9 mouse cellular contexts compared by ENCODE assay signal in the genomic region with DNA sequence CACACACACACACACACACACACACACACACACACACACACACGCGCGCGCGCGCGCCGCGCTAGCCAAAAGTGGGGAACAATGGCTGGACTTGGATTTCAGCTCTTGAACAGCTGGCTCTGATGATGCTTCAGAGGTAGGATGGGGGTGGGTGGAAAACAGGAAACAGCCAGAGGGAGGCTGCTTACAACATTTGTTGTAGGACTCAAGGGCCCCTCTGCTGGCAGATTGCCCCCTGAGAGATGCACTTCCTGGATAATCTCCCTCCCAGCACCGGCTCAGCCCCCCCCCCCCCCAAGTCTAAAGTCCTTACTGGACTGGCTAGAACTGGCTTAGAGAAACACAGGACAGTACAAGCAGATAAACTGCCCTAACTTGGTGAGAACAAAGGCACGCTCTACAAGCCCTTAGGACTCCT. TPM values are rescaled to one million over a fixed set of nuclear protein-coding genes. Genes with fewer than 3 reads are reported as not detected.
A peak's percentile ranks its signal among the peaks of the same experiment; 100 is the strongest.
DNase-seq lines count a peak whose midpoint lies in the region; ATAC-seq lines count a peak whose summit lies in the region.
"Had no signal": no experiment of that assay in that cellular context is flagged by ENCODE, and none has a peak within 500 bp of the region (broad histone marks: within the 10 kb centered on the region; RNA-seq: fewer than 3 reads in every experiment).

No protein-coding gene starts in this region.

- no peak for DNase-seq in forebrain, embryonic 10.5 days (ENCODE audit: extremely low spot score, low spot score)
- peak; percentile 27 for DNase-seq in hindbrain, embryonic 10.5 days (ENCODE audit: low spot score)
- no peak for DNase-seq in spleen, adult 18-20 months
- no peak for DNase-seq in left cerebral cortex, adult 9 months (ENCODE audit: low spot score in 2 of 2)
- no peak for DNase-seq in urinary bladder, adult 2 months (ENCODE audit: low spot score)

- peak overlapping the region; percentile 56 for H3K27ac ChIP-seq in forebrain, embryonic 10.5 days
- no peak overlapping the region for H3K27ac ChIP-seq in forebrain, embryonic 16.5 days (ENCODE audit: low read length)
- peak overlapping the region; percentile 75 for H3K27ac ChIP-seq in embryonic facial prominence, embryonic 12.5 days
- H3K27ac ChIP-seq in hindbrain, embryonic 10.5 days, result peak overlapping the region; percentile 66
- peak overlapping the region; percentile 66 for H3K27ac ChIP-seq in limb, embryonic 12.5 days

- H3K4me2 ChIP-seq in forebrain, embryonic 16.5 days (ENCODE audit: low read length), result no peak overlapping the region
- peak overlapping the region; percentile 23 for H3K4me2 ChIP-seq in embryonic facial prominence, embryonic 12.5 days (replicated peaks)
- H3K4me2 ChIP-seq in limb, embryonic 12.5 days, result no peak overlapping the region

- no peak overlapping the region for H3K4me3 ChIP-seq in forebrain, embryonic 10.5 days
- H3K4me3 ChIP-seq in forebrain, embryonic 16.5 days (replicated peaks; ENCODE audit: low read length), result no peak overlapping the region
- peak overlapping the region; percentile 6; the same call in 1 of the 2 replicates for H3K4me3 ChIP-seq in embryonic facial prominence, embryonic 12.5 days
- no peak overlapping the region for H3K4me3 ChIP-seq in hindbrain, embryonic 10.5 days
- H3K4me3 ChIP-seq in limb, embryonic 12.5 days (replicated peaks), result no peak overlapping the region
- H3K4me3 ChIP-seq: erythroblast, embryonic 14.5 days had no signal

- peaks cover 23% of the 10 kb centered on the region for H3K4me1 ChIP-seq in forebrain, embryonic 10.5 days
- peaks cover 7% of the 10 kb centered on the region for H3K4me1 ChIP-seq in forebrain, embryonic 16.5 days (replicated peaks; ENCODE audit: control insufficient read depth, insufficient read depth, low read length)
- H3K4me1 ChIP-seq in embryonic facial prominence, embryonic 12.5 days, result peaks cover 19% of the 10 kb centered on the region
- H3K4me1 ChIP-seq in hindbrain, embryonic 10.5 days (replicated peaks), result peaks cover 36% of the 10 kb centered on the region
- H3K4me1 ChIP-seq in limb, embryonic 12.5 days (replicated peaks), result peaks cover 20% of the 10 kb centered on the region

- no peaks in the 10 kb centered on the region for H3K27me3 ChIP-seq in forebrain, embryonic 10.5 days (ENCODE audit: poor library complexity, severe bottlenecking)
- peaks cover 8% of the 10 kb centered on the region; the same call in 1 of the 2 replicates for H3K27me3 ChIP-seq in forebrain, embryonic 16.5 days (replicated peaks; ENCODE audit: control insufficient read depth, insufficient read depth, low read length)
- H3K27me3 ChIP-seq in embryonic facial prominence, embryonic 12.5 days, result no peaks in the 10 kb centered on the region; the same call in 1 of the 2 replicates
- H3K27me3 ChIP-seq in hindbrain, embryonic 10.5 days (ENCODE audit: insufficient read depth, poor library complexity, severe bottlenecking), result peaks cover 7% of the 10 kb centered on the region; the same call in 1 of the 2 replicates
- peaks cover 5% of the 10 kb centered on the region for H3K27me3 ChIP-seq in limb, embryonic 12.5 days

- no peaks in the 10 kb centered on the region for H3K9me3 ChIP-seq in forebrain, embryonic 10.5 days
- no peaks in the 10 kb centered on the region for H3K9me3 ChIP-seq in forebrain, embryonic 16.5 days (ENCODE audit: control insufficient read depth, low read length)
- no peaks in the 10 kb centered on the region for H3K9me3 ChIP-seq in embryonic facial prominence, embryonic 12.5 days
- no peaks in the 10 kb centered on the region for H3K9me3 ChIP-seq in hindbrain, embryonic 10.5 days
- no peaks in the 10 kb centered on the region for H3K9me3 ChIP-seq in limb, embryonic 12.5 days

- no peak overlapping the region for H3K9ac ChIP-seq in forebrain, embryonic 16.5 days (replicated peaks; ENCODE audit: low read depth, low read length)
- H3K9ac ChIP-seq in embryonic facial prominence, embryonic 12.5 days, result no peak overlapping the region
- H3K9ac ChIP-seq in limb, embryonic 12.5 days (replicated peaks), result 0 out of 2 replicates have a peak overlapping the region, but pooled peaks have one; percentile 18

- no peak for ATAC-seq in forebrain, embryonic 16.5 days
- peak; percentile 52; the same call in 1 of the 2 replicates for ATAC-seq in embryonic facial prominence, embryonic 12.5 days (ENCODE audit: insufficient number of reproducible peaks, insufficient read depth, low FRiP score, low TSS enrichment)
- ATAC-seq in limb, embryonic 12.5 days (ENCODE audit: insufficient number of reproducible peaks, insufficient read depth, low FRiP score, low TSS enrichment, low read depth), result no peak

- 56% methylated on average over 11 of the region's 11 CpGs for WGBS in forebrain, embryonic 10.5 days
- WGBS in forebrain, embryonic 16.5 days, result 49% methylated on average over 11 of the region's 11 CpGs
- 37% methylated on average over 11 of the region's 11 CpGs for WGBS in embryonic facial prominence, embryonic 12.5 days
- 68% methylated on average over 11 of the region's 11 CpGs for WGBS in hindbrain, embryonic 10.5 days
- WGBS in limb, embryonic 12.5 days, result 50% methylated on average over 11 of the region's 11 CpGs

- H3K36me3 ChIP-seq in forebrain, embryonic 10.5 days (replicated peaks), result no peaks in the 10 kb centered on the region
- H3K36me3 ChIP-seq in forebrain, embryonic 16.5 days (ENCODE audit: control insufficient read depth, insufficient read depth), result no peaks in the 10 kb centered on the region
- H3K36me3 ChIP-seq in embryonic facial prominence, embryonic 12.5 days, result no peaks in the 10 kb centered on the region
- H3K36me3 ChIP-seq in hindbrain, embryonic 10.5 days, result no peaks in the 10 kb centered on the region
- no peaks in the 10 kb centered on the region for H3K36me3 ChIP-seq in limb, embryonic 12.5 days

RNA-seq across cellular contexts. Expression of gene Tjap1, which starts 4.9 kb away (rescaled TPM):
- 60.0 and 62.6 TPM in 2 replicates for polyA plus RNA-seq in forebrain, embryonic 10.5 days (2016; fragmentation: Nextera tagmentation; extraction: Ambion mirVana)
- 31.4 and 35.5 TPM in 2 replicates for polyA plus RNA-seq in forebrain, embryonic 16.5 days (2015; fragmentation: Nextera tagmentation; extraction: Ambion mirVana)
- polyA plus RNA-seq in embryonic facial prominence, embryonic 12.5 days (2016; fragmentation: Nextera tagmentation; extraction: Ambion mirVana), result 64.0 and 66.4 TPM in 2 replicates
- polyA plus RNA-seq in hindbrain, embryonic 10.5 days (2016; fragmentation: Nextera tagmentation; extraction: Ambion mirVana), result 60.1 and 67.3 TPM in 2 replicates
- 59.9 and 62.8 TPM in 2 replicates for polyA plus RNA-seq in limb, embryonic 12.5 days (2016; fragmentation: Nextera tagmentation; extraction: Ambion mirVana)
- polyA plus RNA-seq in urinary bladder, adult 2 months (2012; rRNA removed), result 37.6 and 41.0 TPM in 2 replicates

RNA-seq across cellular contexts. Expression of gene Dlk2, which starts 9.5 kb away (rescaled TPM):
- 1.2 TPM in 2 replicates for polyA plus RNA-seq in forebrain, embryonic 10.5 days (2016; fragmentation: Nextera tagmentation; extraction: Ambion mirVana)
- polyA plus RNA-seq in forebrain, embryonic 16.5 days (2015; fragmentation: Nextera tagmentation; extraction: Ambion mirVana), result 8.6 and 13.0 TPM in 2 replicates
- polyA plus RNA-seq in embryonic facial prominence, embryonic 12.5 days (2016; fragmentation: Nextera tagmentation; extraction: Ambion mirVana), result 4.5 and 5.5 TPM in 2 replicates
- polyA plus RNA-seq in hindbrain, embryonic 10.5 days (2016; fragmentation: Nextera tagmentation; extraction: Ambion mirVana), result 1.4 and 1.5 TPM in 2 replicates
- 3.8 and 4.8 TPM in 2 replicates for polyA plus RNA-seq in limb, embryonic 12.5 days (2016; fragmentation: Nextera tagmentation; extraction: Ambion mirVana)
- polyA plus RNA-seq in urinary bladder, adult 2 months (2012; rRNA removed), result 19.8 and 27.6 TPM in 2 replicates
- polyA plus RNA-seq: erythroblast, embryonic 14.5 days had no signal

RNA-seq across cellular contexts. Expression of gene Lrrc73, which starts 34.4 kb away (rescaled TPM):
- 0.81 and 1.0 TPM in 2 replicates for polyA plus RNA-seq in forebrain, embryonic 10.5 days (2016; fragmentation: Nextera tagmentation; extraction: Ambion mirVana)
- polyA plus RNA-seq in forebrain, embryonic 16.5 days (2015; fragmentation: Nextera tagmentation; extraction: Ambion mirVana), result 9.6 and 12.6 TPM in 2 replicates
- polyA plus RNA-seq in embryonic facial prominence, embryonic 12.5 days (2016; fragmentation: Nextera tagmentation; extraction: Ambion mirVana), result 1.2 and 1.4 TPM in 2 replicates
- polyA plus RNA-seq in hindbrain, embryonic 10.5 days (2016; fragmentation: Nextera tagmentation; extraction: Ambion mirVana), result 2.0 and 3.8 TPM in 2 replicates
- 0.60 and 0.65 TPM in 2 replicates for polyA plus RNA-seq in limb, embryonic 12.5 days (2016; fragmentation: Nextera tagmentation; extraction: Ambion mirVana)
- polyA plus RNA-seq in urinary bladder, adult 2 months (2012; rRNA removed), result 1.6 and 1.9 TPM in 2 replicates

RNA-seq across cellular contexts. Expression of gene Yipf3, which starts 39.8 kb away (rescaled TPM):
- 68.3 and 72.5 TPM in 2 replicates for polyA plus RNA-seq in forebrain, embryonic 10.5 days (2016; fragmentation: Nextera tagmentation; extraction: Ambion mirVana)
- 88.5 and 91.6 TPM in 2 replicates for polyA plus RNA-seq in forebrain, embryonic 16.5 days (2015; fragmentation: Nextera tagmentation; extraction: Ambion mirVana)
- 82.5 and 86.2 TPM in 2 replicates for polyA plus RNA-seq in embryonic facial prominence, embryonic 12.5 days (2016; fragmentation: Nextera tagmentation; extraction: Ambion mirVana)
- polyA plus RNA-seq in hindbrain, embryonic 10.5 days (2016; fragmentation: Nextera tagmentation; extraction: Ambion mirVana), result 73.1 and 85.0 TPM in 2 replicates
- polyA plus RNA-seq in limb, embryonic 12.5 days (2016; fragmentation: Nextera tagmentation; extraction: Ambion mirVana), result 65.6 and 73.5 TPM in 2 replicates
- polyA plus RNA-seq in urinary bladder, adult 2 months (2012; rRNA removed), result 93.6 and 98.7 TPM in 2 replicates

RNA-seq across cellular contexts. Expression of gene Polr1c, which starts 39.8 kb away (rescaled TPM):
- polyA plus RNA-seq in forebrain, embryonic 10.5 days (2016; fragmentation: Nextera tagmentation; extraction: Ambion mirVana), result 140 and 143 TPM in 2 replicates
- polyA plus RNA-seq in forebrain, embryonic 16.5 days (2015; fragmentation: Nextera tagmentation; extraction: Ambion mirVana), result 87.7 and 88.1 TPM in 2 replicates
- 100 and 102 TPM in 2 replicates for polyA plus RNA-seq in embryonic facial prominence, embryonic 12.5 days (2016; fragmentation: Nextera tagmentation; extraction: Ambion mirVana)
- 107 and 135 TPM in 2 replicates for polyA plus RNA-seq in hindbrain, embryonic 10.5 days (2016; fragmentation: Nextera tagmentation; extraction: Ambion mirVana)
- 109 and 111 TPM in 2 replicates for polyA plus RNA-seq in limb, embryonic 12.5 days (2016; fragmentation: Nextera tagmentation; extraction: Ambion mirVana)
- polyA plus RNA-seq in urinary bladder, adult 2 months (2012; rRNA removed), result 60.7 and 75.2 TPM in 2 replicates
